Mouse (Mus musculus): ENCODE measurements around the gene Dus1l.
"Not testable (repeated sequence)": the region's sequence is repeated elsewhere in the genome, so short reads cannot be mapped to it uniquely, and the experiment has no call there.

The Dus1l gene

GRCm38 (mm10) chr11:120820546-120820945 lies 24.3 kb upstream of the Dus1l start:
- DNase-seq (ENCODE audit: extremely low read depth, insufficient read length, low spot score): no peak

- no peak for DNase-seq (ENCODE audit: extremely low read depth, insufficient read length, low spot score)
Observed at GRCm38 (mm10) chr11:120819556-120819955, 23.4 kb upstream of the Dus1l start.

- DNase-seq (ENCODE audit: extremely low read depth, insufficient read length, low spot score): no peak
Observed at GRCm38 (mm10) chr11:120818251-120818650, 22.0 kb upstream of the Dus1l start.

- DNase-seq (ENCODE audit: extremely low read depth, insufficient read length, low spot score): no peak
Observed at GRCm38 (mm10) chr11:120817358-120817757, 21.2 kb upstream of the Dus1l start.

GRCm38 (mm10) chr11:120812068-120812467 lies 15.9 kb upstream of the Dus1l start:
- no peak for DNase-seq (ENCODE audit: extremely low read depth, insufficient read length, low spot score)

GRCm38 (mm10) chr11:120808010-120808409 lies 11.8 kb upstream of the Dus1l start:
- DNase-seq (ENCODE audit: extremely low read depth, insufficient read length, low spot score): no peak

GRCm38 (mm10) chr11:120805375-120806298 lies 9.4 kb upstream of the Dus1l start:
- no peak for DNase-seq (ENCODE audit: extremely low read depth, insufficient read length, low spot score)

GRCm38 (mm10) chr11:120804769-120805168 lies 8.6 kb upstream of the Dus1l start:
- no peak for DNase-seq (ENCODE audit: extremely low read depth, insufficient read length, low spot score)

GRCm38 (mm10) chr11:120804274-120804673 lies 8.1 kb upstream of the Dus1l start:
- DNase-seq (ENCODE audit: extremely low read depth, insufficient read length, low spot score): no peak

- peak; percentile 75 for DNase-seq (ENCODE audit: extremely low read depth, insufficient read length, low spot score)
Observed at GRCm38 (mm10) chr11:120800061-120800904, 4.1 kb upstream of the Dus1l start.

- no peak for DNase-seq (ENCODE audit: extremely low read depth, insufficient read length, low spot score)
Observed at GRCm38 (mm10) chr11:120799316-120799890, 3.2 kb upstream of the Dus1l start.

GRCm38 (mm10) chr11:120798244-120798643 lies 2.0 kb upstream of the Dus1l start:
- no peak for DNase-seq (ENCODE audit: extremely low read depth, insufficient read length, low spot score)

- no peak for DNase-seq (ENCODE audit: extremely low read depth, insufficient read length, low spot score)
Observed at GRCm38 (mm10) chr11:120796614-120796946, 377 bp upstream of the Dus1l start.

GRCm38 (mm10) chr11:120792652-120793051 lies 3.6 kb downstream of the Dus1l start:
- no peak for DNase-seq (ENCODE audit: extremely low read depth, insufficient read length, low spot score)

GRCm38 (mm10) chr11:120789810-120790209 lies 6.4 kb downstream of the Dus1l start:
- DNase-seq (ENCODE audit: extremely low read depth, insufficient read length, low spot score): no peak

GRCm38 (mm10) chr11:120789355-120789754 lies 6.8 kb downstream of the Dus1l start:
- DNase-seq (ENCODE audit: extremely low read depth, insufficient read length, low spot score): no peak

- DNase-seq (ENCODE audit: extremely low read depth, insufficient read length, low spot score): not testable (repeated sequence)
Observed at GRCm38 (mm10) chr11:120788460-120788859, 7.7 kb downstream of the Dus1l start.

GRCm38 (mm10) chr11:120785145-120785544 lies 11.1 kb downstream of the Dus1l start:
- no peak for DNase-seq (ENCODE audit: extremely low read depth, insufficient read length, low spot score)

- DNase-seq (ENCODE audit: extremely low read depth, insufficient read length, low spot score): peak; percentile 82
Observed at GRCm38 (mm10) chr11:120784064-120784791, 12.0 kb downstream of the Dus1l start, which contains the start of the genes Rfng and Gps1. Rfng (minus strand) TSS chr11:120784207. Gps1 (plus strand) TSS chr11:120784272.

GRCm38 (mm10) chr11:120783426-120784063 lies 12.7 kb downstream of the Dus1l start:
- no peak for DNase-seq (ENCODE audit: extremely low read depth, insufficient read length, low spot score)

All from 3134 (cell line).